Mouse (Mus musculus): ENCODE measurements around the gene 1700017B05Rik.

Gene 1700017B05Rik

DNA sequence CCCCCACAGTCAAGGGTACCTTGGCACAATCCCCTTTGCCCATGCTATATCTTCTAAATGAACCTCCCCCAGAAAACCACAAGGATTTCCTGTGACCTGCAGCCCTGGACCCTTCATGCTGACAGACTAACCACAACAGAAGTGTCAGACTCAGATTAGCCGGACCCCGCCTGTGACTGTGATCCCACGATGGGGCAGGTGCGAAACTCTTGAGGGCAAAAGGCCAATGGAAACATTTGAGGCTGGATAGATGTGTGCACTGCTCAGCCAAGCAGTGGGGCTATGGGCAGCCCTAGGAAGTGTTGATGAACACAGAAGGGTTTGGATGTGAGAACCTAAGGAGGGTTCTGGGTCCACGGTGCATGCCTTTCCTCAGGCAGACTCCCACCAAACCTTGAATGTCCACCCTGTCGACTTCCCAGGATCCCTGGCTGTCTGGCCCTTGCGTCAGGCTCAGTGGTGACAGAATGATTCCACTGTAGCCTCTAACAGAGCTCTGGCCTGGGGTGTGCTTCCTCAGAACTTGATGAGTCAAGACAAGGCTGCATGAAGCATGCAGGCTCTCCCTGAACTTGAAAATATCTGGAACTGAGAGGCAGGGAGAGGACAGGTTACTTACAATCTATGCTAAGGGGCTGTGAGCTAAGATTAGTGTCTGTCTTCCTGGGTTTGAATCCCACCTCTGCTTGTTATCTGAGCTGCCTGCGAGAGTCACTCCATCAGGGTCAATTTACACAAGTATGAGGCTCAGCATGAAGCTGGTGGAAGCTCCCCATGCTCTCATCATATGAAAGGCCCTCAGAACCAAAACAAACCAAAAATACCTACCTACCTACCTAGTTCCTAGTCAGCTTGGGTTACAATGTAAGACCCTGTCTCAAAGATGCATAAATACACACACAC lies 10.7 kb upstream of the 1700017B05Rik start:
- DNase-seq (ENCODE audit: low read depth, low spot score) = no peak

DNA sequence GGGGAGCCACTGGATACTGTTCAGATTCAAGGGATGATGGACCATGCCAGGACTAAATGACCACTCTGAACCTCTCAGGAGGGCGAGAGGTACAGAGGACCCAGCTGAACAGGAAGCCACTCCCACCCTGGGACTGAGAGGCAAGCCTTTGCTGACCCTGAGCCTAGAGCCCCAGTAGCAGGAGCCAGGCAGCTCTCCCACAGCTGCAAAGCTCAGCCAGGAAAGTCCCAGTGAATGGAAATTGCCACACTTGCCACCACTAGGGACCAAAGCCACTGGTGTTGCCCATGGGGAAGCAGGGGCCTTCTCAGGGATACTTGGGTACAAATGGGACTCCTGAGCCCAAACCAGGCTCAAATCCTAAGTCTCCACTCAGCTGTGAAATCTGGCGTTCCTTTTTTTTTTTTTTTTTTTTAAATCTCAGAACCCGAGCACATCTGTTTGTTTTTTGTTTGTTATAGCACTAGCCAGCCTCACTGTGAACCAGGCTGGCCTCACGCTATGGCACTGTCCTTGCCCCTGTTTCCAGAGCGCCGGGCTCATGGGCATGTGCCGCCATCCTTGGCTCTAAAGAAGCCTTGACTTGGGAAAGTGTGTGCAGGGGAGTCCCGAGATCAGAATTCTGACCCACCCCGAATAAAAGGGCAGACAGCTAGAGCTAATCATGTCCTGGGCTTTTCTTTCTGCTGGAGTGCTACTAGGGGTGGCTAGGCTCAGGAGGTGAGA lies 9.6 kb upstream of the 1700017B05Rik start:
- no peak for DNase-seq (ENCODE audit: low read depth, low spot score)

DNA sequence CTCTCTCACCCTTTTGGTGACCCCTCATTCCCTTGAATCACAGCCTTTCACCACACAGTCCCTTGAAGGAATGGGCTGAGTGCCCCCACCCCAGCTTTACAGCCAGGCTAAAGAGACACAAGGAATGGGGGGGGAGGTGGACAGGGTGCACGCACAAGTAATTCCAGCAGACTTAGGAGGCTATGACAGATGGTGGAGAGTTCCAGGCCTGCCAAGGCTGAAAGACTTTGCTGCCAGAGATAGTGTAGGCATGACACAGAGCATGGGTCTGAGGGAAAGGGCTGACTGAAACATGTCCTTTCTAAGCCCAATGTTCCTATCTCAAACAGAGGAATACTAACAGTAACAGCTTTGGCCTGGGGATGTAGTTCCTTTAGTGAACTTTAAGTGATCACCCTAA lies 8.7 kb upstream of the 1700017B05Rik start:
- DNase-seq (ENCODE audit: low read depth, low spot score) = no peak

DNA sequence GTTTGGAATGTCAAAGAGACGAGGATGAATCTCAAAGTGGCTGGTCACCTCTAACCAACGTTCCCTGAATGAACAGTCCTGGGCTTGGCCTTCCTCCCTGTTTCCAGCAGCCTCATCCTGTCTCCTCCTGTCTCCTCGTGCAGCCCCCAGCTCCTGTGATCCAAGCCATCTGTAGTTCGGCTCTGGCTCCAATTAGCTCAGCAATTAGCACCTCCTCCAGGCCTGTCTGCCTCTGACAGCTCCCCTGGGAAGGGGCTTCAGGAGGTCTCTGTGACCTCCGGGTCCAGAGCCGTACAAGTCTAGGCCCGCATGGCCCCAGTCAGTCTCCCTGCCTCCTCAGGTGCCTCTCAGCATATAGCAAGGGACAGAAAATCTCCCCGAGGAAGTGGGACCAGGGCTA lies 8.0 kb upstream of the 1700017B05Rik start:
- no peak for DNase-seq (ENCODE audit: low read depth, low spot score)

DNA sequence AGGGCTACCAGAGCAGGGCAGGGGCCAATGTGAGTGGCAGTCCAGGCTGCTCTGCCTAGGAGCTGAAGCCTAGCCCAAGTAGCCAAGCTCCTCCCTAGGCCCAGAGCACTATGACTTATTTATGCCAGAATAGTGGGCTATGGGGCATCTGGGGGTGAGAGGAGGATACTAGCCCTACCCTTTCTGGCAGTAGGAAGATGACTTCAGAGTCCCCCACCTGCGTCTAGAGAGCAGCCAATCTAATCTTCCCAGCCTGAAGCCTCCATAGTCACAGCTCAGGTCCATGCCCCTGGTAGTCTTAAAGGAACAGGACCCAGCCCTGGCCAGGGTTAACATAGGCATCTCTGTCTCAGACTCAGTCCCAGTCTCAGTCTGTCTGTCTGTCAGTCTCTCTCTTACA lies 7.0 kb upstream of the 1700017B05Rik start:
- no peak for DNase-seq (ENCODE audit: low read depth, low spot score)

DNA sequence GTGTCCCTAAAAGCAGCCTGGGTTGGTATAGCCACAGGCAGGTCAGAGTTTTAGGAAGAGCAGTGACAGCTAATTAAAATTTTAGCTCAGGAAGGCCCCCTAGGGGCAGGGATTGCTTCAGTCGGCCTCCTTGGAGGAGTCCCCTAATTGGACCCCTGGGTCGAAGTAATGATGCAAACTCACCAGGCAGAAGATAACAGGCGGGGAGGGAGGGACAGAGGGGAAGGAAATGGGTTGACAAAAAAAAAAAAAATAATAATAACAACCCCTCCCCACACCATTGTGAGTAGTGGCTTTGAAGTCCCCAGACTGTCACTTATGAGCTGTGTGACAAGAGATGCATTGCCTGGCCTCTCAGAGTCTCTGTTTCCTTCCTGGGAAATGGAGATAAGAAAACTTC lies 6.2 kb upstream of the 1700017B05Rik start:
- no peak for DNase-seq (ENCODE audit: low read depth, low spot score)

DNA sequence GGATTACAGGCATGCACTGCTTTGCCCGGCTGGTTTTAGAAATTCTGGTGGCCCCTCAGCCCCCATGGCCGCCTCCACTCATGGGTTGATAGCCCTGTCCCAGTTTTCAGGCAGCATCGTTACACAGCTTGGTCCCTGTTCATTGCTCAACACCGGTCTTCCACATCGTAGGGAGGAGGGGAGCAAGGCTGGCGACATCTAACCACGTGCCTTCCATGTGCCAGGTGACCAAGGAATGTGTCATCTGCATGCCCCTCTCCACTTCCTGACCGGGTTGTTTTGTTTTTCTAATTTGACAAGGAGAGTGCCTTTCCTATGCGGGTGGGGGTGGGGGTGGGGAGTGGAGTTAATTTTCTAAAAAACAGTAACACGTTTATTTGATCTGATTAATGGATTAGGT lies 5.7 kb upstream of the 1700017B05Rik start:
- no peak for DNase-seq (ENCODE audit: low read depth, low spot score)

DNA sequence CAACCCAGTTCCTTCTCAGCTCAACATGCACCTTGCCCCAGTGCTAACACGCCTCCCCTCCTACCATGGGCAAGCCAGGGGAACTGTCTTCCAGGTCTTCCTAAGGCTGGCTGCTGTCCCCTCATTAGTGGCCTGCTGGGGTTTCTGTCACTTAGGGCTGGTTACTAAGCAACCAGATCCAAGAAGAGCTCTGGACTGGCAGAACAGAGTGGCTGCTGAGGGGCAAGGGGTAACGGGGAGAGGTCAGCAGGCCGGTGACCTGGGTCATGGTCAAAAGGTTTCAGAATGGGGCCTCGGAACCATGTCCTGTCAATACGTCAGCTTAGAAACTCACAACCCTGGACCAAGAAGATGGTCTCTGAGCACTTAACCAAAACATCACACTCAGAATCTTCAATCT lies 5.0 kb upstream of the 1700017B05Rik start:
- DNase-seq (ENCODE audit: low read depth, low spot score) = no peak

DNA sequence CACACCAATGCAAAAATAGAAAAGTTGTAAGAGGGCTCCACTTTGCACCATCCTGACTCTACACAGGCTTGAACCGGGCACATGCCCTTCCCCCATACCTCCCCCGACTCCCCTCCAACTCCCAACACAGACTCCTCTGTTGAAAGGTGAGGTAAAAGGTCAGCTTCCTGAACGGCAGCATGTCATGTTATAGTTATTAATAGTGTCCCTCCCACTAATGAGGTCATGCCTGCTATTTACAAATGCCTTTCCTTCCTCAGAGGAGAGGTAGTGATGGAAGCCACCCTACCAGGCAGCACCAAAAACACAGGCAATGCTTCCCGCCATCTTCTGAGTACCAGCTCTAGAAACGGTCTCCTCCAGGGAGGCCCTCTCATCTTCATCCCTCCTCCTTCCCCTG lies 2.7 kb upstream of the 1700017B05Rik start:
- DNase-seq (ENCODE audit: low read depth, low spot score) = no peak

DNA sequence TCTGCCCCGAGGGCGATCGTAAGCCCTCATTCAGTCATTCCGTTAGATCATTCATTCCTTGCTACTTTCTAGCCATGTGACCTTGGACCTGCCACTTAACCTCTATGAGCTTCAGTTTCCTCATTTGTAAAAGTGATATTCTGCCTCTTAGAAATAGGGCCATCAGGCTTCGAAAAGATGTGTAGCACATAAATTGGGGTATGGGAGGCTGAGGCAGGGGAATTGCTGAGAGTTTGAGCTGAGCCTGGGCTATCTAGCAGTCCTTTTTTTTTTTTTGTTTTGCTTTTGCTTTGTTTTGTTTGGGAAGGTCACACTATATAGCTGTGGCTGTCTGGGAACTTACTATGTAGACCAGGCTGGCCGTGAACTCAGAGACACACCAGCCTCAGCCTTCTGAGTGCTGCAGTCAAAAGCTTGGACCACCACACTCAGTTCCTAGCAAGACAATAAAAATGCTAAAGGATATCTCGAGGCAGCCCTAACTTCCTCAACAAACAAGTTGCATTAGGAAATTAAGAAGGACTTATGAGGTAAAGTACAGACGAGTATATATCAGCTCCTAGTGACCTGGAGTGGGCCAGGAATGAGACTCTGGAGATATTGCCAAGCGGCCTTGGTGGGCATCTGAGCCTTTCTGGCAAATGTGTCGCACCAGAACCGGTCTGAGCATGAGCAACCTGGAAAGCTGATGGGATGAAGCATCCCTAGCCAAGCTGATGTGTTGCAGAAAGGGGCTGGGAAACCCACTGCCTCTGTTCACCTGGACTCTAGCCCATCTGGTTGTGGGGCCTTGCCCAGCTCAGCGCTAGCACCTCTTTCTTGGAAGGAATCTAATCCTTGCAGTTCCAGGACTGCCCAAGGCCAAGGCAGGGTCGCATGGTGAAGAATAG lies 628 bp upstream of the 1700017B05Rik start:
- DNase-seq (ENCODE audit: low read depth, low spot score) = no peak

DNA sequence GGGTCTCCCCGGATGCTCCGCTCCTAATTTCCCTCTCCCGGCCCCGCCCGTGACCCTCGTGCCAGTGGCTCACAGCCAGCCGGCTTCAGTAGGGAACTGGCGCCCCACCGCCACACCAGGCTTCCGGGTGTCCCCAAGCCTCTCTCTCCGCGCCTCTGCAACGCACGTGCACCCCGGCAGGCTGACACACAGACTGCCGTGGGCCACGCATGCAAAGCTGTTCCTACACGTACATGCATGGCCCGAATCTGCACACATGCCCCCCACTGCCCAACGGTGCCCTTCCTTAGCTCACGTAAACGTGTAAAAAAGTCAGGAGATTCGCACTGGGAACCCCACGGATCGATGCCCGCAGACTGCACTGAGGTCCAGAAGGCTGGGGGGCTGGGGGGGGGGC lies 898 bp downstream of the 1700017B05Rik start:
- DNase-seq (ENCODE audit: low read depth, low spot score) = no peak

DNA sequence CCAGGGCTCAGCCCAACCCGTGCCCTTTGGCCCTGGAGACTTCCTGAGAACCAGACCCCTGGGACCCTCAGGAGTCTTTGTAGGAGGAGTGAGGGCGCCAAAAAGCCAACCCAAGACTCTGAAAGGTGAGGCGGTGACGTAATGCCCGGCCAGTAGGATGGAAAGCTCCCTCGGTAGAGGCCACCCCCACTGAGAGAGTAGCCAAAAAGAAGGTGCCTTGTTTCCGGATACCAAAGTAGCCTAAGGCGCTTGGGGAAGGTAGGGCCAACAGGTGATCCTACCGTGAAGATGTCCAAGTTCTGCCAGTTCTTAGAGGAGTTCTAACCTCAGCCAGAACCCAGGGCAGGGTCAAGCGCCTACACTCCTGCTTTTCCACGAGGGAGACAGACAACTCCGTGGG lies 1.5 kb downstream of the 1700017B05Rik start:
- no peak for DNase-seq (ENCODE audit: low read depth, low spot score)

DNA sequence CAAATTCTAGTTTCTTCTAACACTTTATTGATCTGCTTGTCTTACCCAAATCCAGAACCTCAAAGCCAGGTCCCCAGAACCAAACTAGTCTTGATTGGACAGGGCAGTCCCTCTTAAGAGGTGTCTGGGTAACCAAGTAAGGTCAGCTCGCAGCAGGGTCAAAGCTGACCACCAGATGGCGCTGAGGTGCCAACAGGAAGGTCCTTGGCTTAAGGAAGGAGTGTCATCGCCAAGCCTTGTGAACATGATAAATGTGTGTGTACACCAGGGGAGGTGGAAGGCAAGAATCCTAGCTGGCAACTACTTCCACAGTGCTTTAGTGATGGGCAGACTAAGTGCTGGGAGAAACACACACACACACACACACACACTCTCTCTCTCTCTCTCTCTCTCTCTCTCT lies 2.7 kb downstream of the 1700017B05Rik start:
- DNase-seq (ENCODE audit: low read depth, low spot score) = peak; percentile 84

DNA sequence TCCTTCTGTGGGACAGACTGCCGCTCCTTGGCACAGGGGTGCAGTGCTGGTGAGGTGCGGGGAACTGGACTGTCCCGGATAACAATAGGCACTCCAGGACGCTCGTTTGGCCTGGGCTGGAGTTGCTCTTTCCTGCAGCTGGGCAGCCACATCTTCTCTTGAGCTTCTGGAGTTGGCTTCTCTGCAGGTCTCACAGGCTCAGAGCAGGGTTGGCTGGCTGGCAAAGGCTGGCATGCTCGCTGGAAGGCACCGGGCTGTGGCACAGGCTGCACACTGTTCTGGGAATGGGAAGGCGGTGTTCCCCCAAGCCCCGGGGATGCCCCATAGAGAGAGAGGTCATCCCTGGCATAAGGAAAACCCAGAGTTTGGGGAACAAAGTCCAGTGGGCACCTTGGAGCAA lies 4.8 kb downstream of the 1700017B05Rik start:
- no peak for DNase-seq (ENCODE audit: low read depth, low spot score)

DNA sequence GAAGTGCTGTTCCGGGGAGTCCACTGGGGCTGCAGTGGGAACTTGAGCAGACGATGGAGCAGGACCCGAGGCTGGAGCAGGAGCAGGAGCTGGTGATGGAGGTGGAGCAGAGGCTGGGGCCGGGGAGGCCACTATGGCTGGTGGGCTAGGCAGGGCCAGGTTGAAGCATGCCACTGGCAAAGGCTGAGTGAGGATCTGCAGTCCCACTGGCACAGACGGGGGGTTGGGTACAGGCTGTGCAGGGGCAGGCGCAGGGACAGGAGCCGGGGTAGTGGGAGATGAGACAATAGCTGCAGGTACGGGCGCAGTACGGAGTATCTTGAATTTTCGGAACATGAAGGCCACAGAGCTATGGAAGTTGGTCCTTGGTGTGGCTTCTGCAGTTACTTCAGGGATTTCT lies 5.6 kb downstream of the 1700017B05Rik start:
- no peak for DNase-seq (ENCODE audit: low read depth, low spot score)

DNA sequence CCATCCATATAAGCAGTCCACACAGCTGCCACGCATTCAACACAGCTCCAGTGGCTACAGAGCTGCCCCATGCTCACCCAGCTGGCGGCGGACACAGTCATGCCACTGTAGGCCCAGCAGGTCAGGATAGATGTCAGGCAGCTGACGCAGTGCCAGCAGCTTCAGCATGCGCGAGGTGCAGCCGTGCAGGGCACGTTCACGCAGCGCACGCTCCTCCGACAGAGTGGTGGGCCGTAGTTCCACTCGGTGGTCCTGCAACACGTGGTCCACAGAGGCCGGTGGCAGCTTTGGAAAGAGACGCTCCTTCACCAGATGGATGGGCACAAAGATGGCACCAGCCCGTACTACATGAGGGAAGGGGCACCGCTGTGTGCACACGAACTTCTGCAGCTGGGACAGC lies 6.1 kb downstream of the 1700017B05Rik start:
- no peak for DNase-seq (ENCODE audit: low read depth, low spot score)

DNA sequence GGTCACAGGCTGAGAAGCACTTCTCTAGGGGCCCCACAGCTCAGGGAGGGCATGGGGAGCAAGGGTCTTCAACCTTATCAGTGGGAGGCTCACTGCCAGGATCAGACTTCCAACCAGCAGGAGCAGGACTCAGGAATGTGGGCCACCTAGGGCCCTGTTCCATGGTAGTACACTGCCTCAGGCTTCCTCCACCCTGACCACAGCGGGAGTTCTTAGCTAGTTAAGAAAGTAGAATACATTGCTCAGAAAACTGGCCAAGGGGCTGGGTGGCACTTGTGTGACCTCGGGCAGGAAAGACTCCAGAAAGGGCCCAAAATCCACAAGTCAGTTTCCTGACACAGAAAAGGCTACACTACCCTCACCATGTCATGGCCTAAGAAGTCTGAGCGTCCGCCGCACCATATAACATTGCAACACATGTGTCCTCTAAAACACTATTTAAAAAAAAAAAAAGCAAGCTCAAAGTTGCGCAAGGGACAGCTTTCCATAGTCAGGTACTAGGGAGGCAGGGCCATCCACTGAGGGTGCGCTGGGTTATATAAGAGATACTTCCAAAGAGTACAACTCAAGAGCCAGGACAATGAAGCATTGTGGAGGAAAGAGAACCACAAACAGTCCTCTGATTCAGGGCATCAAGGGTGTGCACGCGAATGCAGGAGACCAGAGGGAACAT lies 7.5 kb downstream of the 1700017B05Rik start:
- DNase-seq (ENCODE audit: low read depth, low spot score) = no peak

DNA sequence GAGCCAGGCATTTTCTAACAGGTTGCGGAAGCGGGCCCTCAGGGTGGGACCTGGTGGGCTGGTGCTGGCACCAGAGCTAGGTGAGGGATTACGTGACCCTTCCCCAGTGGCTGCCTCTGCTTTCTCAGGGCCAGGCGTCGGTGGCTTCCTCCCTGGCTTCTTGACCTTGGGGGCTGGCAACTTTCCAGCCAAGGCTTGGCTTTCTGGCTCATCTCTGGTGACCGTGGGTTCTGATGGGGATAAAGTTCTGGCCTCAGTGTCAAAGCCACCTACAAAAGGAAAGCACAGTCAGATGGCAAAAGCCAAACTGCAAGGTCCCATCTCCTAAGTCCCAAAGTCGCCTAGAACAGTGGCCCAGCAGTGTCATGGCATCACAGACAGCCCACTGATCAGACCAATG lies 8.4 kb downstream of the 1700017B05Rik start:
- no peak for DNase-seq (ENCODE audit: low read depth, low spot score)

DNA sequence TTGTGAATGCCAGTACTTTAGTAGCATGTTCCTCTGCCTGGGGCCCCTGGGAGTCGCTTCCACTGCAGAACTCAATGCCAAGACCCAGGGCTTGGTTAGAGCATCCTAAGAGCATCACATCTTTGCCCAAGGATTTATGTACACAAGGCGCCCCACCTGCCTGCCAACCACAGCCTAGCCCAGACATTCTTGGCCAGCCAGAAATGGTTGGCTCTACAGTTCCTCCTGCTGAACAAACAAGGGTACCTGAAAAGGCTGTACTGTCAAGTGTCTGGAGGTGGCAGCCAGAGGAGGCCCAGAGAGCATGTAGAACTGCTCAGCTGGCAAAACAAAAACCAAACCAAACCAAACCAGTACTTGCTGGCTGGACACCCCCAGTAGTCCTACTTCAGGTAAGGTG lies 11.3 kb downstream of the 1700017B05Rik start:
- DNase-seq (ENCODE audit: low read depth, low spot score) = no peak

DNA sequence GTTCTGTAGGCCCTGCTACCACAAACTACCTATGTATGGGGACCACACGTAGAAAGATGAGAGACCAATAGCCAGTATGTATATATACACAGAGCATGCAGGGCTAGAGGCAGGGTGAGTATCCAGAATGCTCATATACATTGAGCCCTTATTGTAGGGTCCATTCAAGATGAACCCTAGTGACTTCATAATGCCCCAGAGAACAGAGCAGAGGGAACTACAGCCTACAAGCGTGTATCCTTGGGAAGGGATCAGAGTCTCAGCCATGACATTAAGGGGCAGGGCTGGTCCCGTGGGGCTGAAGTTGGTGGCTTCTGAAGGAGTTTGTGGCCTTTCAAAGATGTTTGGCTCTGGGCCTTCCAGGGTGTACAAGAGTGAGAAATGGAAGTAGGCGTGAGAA lies 12.4 kb downstream of the 1700017B05Rik start:
- DNase-seq (ENCODE audit: low read depth, low spot score) = no peak

Measured in embryo, embryonic 11.5 days (tissue).